Mouse (Mus musculus): Measurements from ENCODE around the gene Med13l. TPM values are rescaled to one million over a fixed set of nuclear protein-coding genes. Genes with fewer than 3 reads are reported as not detected.

Med13l gene
- polyA plus RNA-seq, 1 experiment: 19.3 TPM

DNA sequence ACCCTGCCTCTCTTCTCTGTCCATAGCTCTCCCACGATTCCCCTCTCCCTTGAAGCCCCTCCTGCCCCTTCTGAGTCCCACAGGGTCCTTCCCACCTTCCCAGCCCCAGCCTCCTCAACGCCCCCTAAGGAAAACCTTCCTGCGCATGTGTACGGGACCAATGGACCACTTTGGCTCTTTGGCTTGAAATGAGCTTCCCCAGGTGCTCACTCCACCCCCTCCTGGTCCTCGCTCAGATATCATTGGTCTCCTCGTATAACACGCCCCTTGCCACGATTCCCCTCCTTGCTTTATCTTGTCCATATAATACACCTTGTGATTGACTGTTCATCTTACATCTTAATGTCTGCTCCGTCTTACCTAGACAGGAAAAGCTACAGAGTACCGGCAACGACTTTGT is 237.3 kb downstream of the Med13l start:
- WGBS: 90% methylated on average over 11 of the region's 11 CpGs
- Histone ChIP-seq H3K27ac (ENCODE audit: insufficient read depth, low read length) (no peak overlapping the region), H3K4me3 (ENCODE audit: extremely low read depth, insufficient read depth, insufficient read length) (no peak overlapping the region), H3K27me3 (ENCODE audit: control insufficient read depth, insufficient read depth, low read length) (no peaks in the 10 kb centered on the region), H3K4me1 (ENCODE audit: control insufficient read depth, insufficient read depth, insufficient read length) (no peaks in the 10 kb centered on the region), H3K36me3 (ENCODE audit: control insufficient read depth, insufficient read depth, low read length) (no peaks in the 10 kb centered on the region)
- DNase-seq (ENCODE audit: low read depth in 1 of 2, low spot score in 2 of 2): no peak
- TF ChIP-seq CTCF (IDR thresholded peaks at IDR 0.05; ENCODE audit: extremely low read depth, insufficient read depth, insufficient read length, insufficient replicate concordance): no peak
- TF ChIP-seq POLR2A (IDR thresholded peaks at IDR 0.05; ENCODE audit: low read depth, low read length): no peak

DNA sequence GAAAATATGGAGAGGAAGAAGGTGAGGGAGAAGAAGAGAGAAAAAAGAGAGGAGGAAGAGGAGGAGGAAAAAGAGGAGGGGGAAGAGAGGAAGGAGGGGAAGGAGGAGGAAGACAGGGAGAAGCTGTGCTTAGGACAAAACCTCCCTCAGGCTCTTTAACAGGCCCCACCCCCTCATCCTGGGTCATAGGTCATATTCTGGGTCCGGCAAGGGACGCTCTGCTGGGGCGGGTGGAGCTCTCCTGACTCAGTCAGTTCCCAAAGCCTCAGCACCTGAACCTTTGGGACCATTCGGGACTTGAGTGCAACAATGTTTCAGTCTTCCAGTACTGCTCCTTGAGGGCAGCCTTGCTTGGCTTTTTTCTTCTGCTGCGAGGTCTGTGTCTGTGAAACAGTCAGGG is 241.1 kb downstream of the Med13l start:
- Histone ChIP-seq H3K4me3 (ENCODE audit: extremely low read depth, insufficient read depth, insufficient read length) (no peak overlapping the region), H3K36me3 (ENCODE audit: control insufficient read depth, insufficient read depth, low read length) (no peaks in the 10 kb centered on the region), H3K27ac (ENCODE audit: insufficient read depth, low read length) (no peak overlapping the region), H3K4me1 (ENCODE audit: control insufficient read depth, insufficient read depth, insufficient read length) (no peaks in the 10 kb centered on the region), H3K27me3 (ENCODE audit: control insufficient read depth, insufficient read depth, low read length) (no peaks in the 10 kb centered on the region)
- TF ChIP-seq CTCF (IDR thresholded peaks at IDR 0.05; ENCODE audit: extremely low read depth, insufficient read depth, insufficient read length, insufficient replicate concordance) (no peak), POLR2A (IDR thresholded peaks at IDR 0.05; ENCODE audit: low read depth, low read length) (no peak)
- WGBS: 64% methylated on average over 5 of the region's 5 CpGs
- DNase-seq (ENCODE audit: low read depth in 1 of 2, low spot score in 2 of 2): no peak

DNA sequence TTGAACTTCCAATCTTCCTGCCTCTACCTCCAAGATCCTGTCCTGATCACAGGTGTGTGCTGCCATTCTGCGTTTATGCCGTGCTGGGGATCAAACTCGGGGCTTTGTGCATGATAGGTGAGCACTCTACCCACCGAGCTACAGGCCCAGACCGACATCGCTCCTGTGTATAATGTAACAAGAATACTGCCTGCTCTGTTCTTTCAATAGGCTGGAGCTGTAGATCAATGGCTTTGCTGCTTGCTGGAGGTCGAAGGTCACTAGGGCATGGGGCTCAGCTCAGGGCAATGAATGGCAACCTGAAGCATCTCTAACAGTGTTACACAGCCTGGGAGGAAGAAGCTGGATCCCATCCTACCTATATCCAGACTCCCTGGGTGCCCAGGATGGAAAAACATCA is 241.6 kb downstream of the Med13l start:
- H3K27me3 ChIP-seq (ENCODE audit: control insufficient read depth, insufficient read depth, low read length): no peaks in the 10 kb centered on the region
- no peak for DNase-seq (ENCODE audit: low read depth in 1 of 2, low spot score in 2 of 2)
- no peaks in the 10 kb centered on the region for H3K4me1 ChIP-seq (ENCODE audit: control insufficient read depth, insufficient read depth, insufficient read length)
- H3K27ac ChIP-seq (ENCODE audit: insufficient read depth, low read length): no peak overlapping the region
- 91% methylated on average over 7 of the region's 7 CpGs for WGBS
- H3K4me3 ChIP-seq (ENCODE audit: extremely low read depth, insufficient read depth, insufficient read length): no peak overlapping the region
- TF ChIP-seq CTCF (IDR thresholded peaks at IDR 0.05; ENCODE audit: extremely low read depth, insufficient read depth, insufficient read length, insufficient replicate concordance): no peak
- TF ChIP-seq POLR2A (IDR thresholded peaks at IDR 0.05; ENCODE audit: low read depth, low read length): no peak
- H3K36me3 ChIP-seq (ENCODE audit: control insufficient read depth, insufficient read depth, low read length): no peaks in the 10 kb centered on the region

DNA sequence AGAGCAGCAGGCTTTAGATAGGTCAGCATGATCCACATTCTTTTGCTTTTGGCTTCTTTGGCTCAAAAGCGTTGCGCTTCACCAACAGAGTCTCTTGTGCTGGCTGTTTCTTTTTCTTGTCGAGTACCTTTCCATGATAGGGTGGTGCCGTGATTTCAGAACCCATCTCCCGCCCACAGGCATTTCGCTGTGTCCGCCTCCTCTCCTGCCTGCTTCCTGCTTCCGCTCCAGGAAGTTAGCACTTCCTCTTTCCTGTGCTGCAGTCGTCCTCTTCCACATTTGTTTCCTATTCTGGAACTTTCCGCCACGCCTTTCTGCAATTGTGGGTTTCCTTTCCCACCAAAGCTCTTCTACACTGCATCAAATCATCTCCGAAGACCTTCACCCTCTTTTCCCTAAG is 248.5 kb downstream of the Med13l start:
- Histone ChIP-seq H3K4me1 (ENCODE audit: control insufficient read depth, insufficient read depth, insufficient read length) (no peaks in the 10 kb centered on the region), H3K27me3 (ENCODE audit: control insufficient read depth, insufficient read depth, low read length) (no peaks in the 10 kb centered on the region), H3K27ac (ENCODE audit: insufficient read depth, low read length) (no peak overlapping the region), H3K4me3 (ENCODE audit: extremely low read depth, insufficient read depth, insufficient read length) (no peak overlapping the region), H3K36me3 (ENCODE audit: control insufficient read depth, insufficient read depth, low read length) (no peaks in the 10 kb centered on the region)
- no peak for DNase-seq (ENCODE audit: low read depth in 1 of 2, low spot score in 2 of 2)
- no peak for TF ChIP-seq POLR2A (IDR thresholded peaks at IDR 0.05; ENCODE audit: low read depth, low read length)
- no peak for TF ChIP-seq CTCF (IDR thresholded peaks at IDR 0.05; ENCODE audit: extremely low read depth, insufficient read depth, insufficient read length, insufficient replicate concordance)
- 42% methylated on average over 12 of the region's 12 CpGs for WGBS

DNA sequence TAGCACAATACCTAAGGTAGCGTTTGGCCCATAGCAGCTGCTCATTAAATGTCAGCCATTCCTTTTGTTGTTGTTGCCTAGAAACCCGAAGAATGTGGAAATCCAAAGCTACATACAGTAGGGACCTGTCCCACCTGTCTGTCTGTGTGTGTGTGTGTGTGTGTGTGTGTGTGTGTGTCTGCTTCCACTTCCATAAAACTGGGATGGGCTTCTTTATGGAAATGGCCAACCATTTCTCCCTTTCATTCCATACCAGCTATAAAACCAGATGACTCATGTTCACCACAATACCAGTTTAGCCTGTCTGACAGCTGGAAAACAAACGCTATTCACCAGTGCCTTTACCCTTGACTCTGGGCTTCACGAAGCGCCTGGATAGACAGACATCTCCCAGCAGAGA is 249.1 kb downstream of the Med13l start:
- Histone ChIP-seq H3K4me3 (ENCODE audit: extremely low read depth, insufficient read depth, insufficient read length) (no peak overlapping the region), H3K36me3 (ENCODE audit: control insufficient read depth, insufficient read depth, low read length) (no peaks in the 10 kb centered on the region), H3K27ac (ENCODE audit: insufficient read depth, low read length) (no peak overlapping the region), H3K27me3 (ENCODE audit: control insufficient read depth, insufficient read depth, low read length) (no peaks in the 10 kb centered on the region), H3K4me1 (ENCODE audit: control insufficient read depth, insufficient read depth, insufficient read length) (no peaks in the 10 kb centered on the region)
- no peak for DNase-seq (ENCODE audit: low read depth in 1 of 2, low spot score in 2 of 2)
- 83% methylated on average over 5 of the region's 5 CpGs for WGBS
- no peak for TF ChIP-seq CTCF (IDR thresholded peaks at IDR 0.05; ENCODE audit: extremely low read depth, insufficient read depth, insufficient read length, insufficient replicate concordance)
- no peak for TF ChIP-seq POLR2A (IDR thresholded peaks at IDR 0.05; ENCODE audit: low read depth, low read length)

DNA sequence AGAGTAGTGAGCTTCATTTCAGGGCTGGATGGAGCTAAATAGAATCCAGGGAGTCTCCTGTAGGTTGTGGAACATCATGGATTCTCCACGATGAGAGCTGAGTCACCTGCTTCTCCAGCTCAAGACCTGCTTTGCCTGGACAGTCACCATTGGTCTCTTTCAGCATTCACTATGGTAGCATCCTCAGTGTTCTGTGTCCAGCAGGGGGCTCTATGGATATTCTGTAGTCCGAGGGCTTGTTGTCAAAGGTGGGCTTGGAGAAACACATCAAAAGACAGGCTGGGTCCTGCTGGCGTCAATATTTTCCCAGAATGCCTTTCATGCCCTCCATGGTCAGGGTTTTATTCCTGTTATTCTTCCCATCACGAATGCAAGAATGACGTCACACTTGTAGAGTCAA is 251.2 kb downstream of the Med13l start:
- Histone ChIP-seq H3K27me3 (ENCODE audit: control insufficient read depth, insufficient read depth, low read length) (no peaks in the 10 kb centered on the region), H3K4me3 (ENCODE audit: extremely low read depth, insufficient read depth, insufficient read length) (no peak overlapping the region), H3K36me3 (ENCODE audit: control insufficient read depth, insufficient read depth, low read length) (no peaks in the 10 kb centered on the region), H3K4me1 (ENCODE audit: control insufficient read depth, insufficient read depth, insufficient read length) (no peaks in the 10 kb centered on the region), H3K27ac (ENCODE audit: insufficient read depth, low read length) (no peak overlapping the region)
- no peak for TF ChIP-seq CTCF (IDR thresholded peaks at IDR 0.05; ENCODE audit: extremely low read depth, insufficient read depth, insufficient read length, insufficient replicate concordance)
- TF ChIP-seq POLR2A (IDR thresholded peaks at IDR 0.05; ENCODE audit: low read depth, low read length): no peak
- 56% methylated on average over 5 of the region's 5 CpGs for WGBS
- no peak for DNase-seq (ENCODE audit: low read depth in 1 of 2, low spot score in 2 of 2)

DNA sequence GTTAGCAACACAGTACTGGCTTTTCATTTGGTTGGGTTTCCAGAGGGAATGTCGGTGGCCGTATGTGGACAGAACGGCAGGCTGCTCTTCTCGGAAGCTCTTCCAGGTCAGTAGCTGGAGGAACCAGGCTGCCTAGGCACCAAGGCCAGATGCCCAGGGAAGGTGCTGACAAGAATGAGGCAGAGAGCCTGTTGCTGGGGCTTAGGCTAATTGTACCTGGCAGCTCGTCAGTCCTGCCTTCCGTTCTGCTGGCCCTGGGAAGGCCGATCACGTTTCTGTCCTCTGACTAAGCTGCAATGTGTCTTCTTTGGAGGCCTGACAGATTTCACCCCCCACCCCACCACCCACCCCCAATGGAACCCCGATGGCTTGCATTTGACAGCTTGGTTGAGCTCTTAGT is 251.9 kb downstream of the Med13l start:
- 76% methylated on average over 9 of the region's 9 CpGs for WGBS
- H3K27ac ChIP-seq (ENCODE audit: insufficient read depth, low read length): no peak overlapping the region
- no peaks in the 10 kb centered on the region for H3K4me1 ChIP-seq (ENCODE audit: control insufficient read depth, insufficient read depth, insufficient read length)
- H3K4me3 ChIP-seq (ENCODE audit: extremely low read depth, insufficient read depth, insufficient read length): no peak overlapping the region
- no peak for DNase-seq (ENCODE audit: low read depth in 1 of 2, low spot score in 2 of 2)
- no peaks in the 10 kb centered on the region for H3K36me3 ChIP-seq (ENCODE audit: control insufficient read depth, insufficient read depth, low read length)
- no peaks in the 10 kb centered on the region for H3K27me3 ChIP-seq (ENCODE audit: control insufficient read depth, insufficient read depth, low read length)
- TF ChIP-seq CTCF (IDR thresholded peaks at IDR 0.05; ENCODE audit: extremely low read depth, insufficient read depth, insufficient read length, insufficient replicate concordance) (no peak), POLR2A (IDR thresholded peaks at IDR 0.05; ENCODE audit: low read depth, low read length) (no peak)

Measured in spleen, adult 2 months (tissue).